Mouse (Mus musculus) urinary bladder, adult 2 months (tissue): Measurements from ENCODE around the gene Dnajb1. TPM values are rescaled to one million over a fixed set of nuclear protein-coding genes. Genes with fewer than 3 reads are reported as not detected.
"Not testable (repeated sequence)": the region's sequence is repeated elsewhere in the genome, so short reads cannot be mapped to it uniquely, and the experiment has no call there.

ENCODE experiments used
- DNase-seq: peaks from one replicate; pipeline ENCODE4 v3.0.0; 2022; ENCODE audit warnings: low spot score
- polyA plus RNA-seq: library from polyadenylated mRNA; depleted of rRNA; stranded (reverse); fragments of >200 nt; gene quantifications from 2 replicates; pipeline ENCODE4 v1.2.3, GENCODE M21; 2012

Gene Dnajb1
- polyA plus RNA-seq, 1 experiment, result 36.8 TPM

DNA sequence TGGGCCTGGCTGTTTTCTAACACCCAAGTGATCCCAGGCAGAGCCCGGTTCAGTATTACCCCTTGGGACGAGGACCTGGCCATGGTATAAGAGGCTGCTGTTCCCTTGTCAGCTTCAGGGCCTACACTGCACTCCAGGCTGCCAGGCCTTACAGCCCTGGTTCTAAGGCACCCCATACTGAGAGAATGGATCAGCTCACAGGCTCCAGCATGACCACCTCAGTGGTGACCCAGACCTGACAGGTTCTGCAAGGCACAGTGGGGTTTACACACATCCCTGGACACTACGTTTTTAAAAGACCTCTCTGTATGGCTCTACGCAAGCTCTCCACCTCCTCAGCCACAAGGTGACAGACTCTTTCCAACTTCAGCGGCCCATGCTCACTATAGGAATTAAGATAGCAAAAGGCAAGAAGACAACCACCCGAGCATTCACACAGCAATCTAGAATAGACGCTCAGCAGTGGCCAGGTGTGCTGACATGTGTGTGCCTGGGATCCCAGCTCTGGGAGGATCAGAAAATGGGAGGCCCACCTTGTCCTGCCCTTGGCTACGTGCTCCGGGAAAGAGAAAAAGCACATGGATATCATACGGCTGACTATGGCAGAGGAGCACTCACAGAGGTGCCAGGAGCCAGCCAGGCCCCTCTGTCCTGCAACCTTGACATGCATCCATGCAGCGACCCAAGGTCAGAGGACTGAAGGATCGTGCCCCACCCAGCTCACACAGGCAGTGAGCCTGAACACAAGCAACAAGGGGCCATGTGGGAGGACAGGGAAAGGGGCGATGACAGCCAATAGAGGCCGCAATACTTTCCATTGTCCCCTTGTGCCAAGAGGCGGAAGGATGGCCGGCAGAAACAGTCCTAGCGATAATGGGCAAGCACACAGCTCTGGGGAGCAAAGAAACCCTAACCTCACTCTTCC lies 29.6 kb upstream of the Dnajb1 start:
- DNase-seq, result no peak

DNA sequence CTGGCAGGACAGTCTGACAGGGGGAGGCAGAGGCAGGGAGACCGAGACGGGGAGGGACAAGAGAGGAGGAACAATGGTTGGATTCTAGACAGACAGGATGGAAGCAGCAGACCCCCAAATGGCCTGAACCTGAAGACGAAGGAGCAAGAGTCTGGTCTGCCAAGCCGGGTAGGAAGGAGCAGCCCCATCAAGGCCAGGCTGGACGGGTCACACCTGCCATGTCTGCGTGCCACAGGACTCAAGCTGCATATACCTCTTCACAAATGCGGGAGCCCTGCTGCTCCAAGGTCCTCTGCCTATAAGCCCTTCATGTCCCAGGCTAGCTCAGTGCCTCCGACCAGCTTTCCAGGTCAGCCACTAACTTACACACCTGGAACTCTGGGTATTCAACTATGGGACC lies 28.3 kb upstream of the Dnajb1 start:
- DNase-seq, result no peak

DNA sequence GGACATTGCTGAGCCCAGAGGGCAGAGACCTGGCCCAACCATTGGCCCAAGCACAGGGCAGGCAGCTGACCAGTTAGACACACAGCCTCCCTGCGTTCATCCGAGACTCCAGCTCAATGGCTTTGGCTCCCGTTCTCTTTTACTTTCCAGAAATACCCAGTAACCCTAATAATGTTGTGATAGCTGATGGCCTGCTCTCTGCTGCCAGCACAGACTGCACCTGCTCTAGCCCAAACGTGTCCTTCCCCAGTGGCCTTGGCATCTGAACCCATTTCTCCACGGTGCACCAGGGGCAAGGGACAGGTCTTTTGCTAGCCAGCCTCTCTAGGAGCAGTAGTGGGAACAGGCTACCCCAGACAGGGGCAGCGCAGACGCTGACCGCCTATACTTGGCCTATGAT lies 27.2 kb upstream of the Dnajb1 start:
- DNase-seq, result no peak

DNA sequence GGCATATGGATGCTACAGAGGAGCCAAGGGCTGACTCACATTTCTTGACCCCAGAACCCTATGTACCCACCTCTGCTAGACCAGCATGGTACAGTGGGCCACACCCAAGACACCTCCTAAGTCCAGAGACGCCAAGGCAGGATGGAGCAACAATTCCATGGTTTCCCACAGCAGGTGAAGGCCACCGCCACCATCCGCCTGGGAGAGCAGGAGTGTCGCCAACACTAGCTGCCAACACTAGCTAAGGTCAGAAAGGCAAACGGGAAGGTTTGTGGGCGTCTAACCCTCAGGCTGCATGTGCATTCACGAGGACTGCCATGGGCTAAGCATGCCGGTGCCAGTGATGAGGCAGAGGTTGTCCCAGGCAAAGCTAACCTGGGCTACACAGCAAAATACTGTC lies 25.8 kb upstream of the Dnajb1 start:
- peak; percentile 17 for DNase-seq

DNA sequence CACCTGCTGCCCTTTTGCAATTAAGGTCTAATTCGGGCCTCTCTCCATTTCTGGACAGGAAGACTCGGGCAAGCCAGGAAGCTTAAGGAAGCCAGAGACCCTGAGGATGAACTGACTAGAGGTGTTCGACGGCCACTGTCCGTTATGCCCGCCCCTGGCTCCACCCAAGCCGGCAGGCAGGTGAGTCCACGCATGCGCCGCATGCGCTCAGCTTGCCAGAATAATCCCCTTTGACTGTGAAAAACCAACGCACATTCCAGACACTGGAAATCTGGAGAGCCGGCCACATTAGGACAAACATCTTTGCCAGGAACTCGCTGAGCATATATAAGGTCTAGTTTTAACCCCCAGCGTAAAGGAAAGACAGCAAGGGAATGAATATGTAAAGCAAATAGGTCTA lies 24.8 kb upstream of the Dnajb1 start:
- no peak for DNase-seq

- DNase-seq, result no peak
Observed at GRCm38 (mm10) chr8:83584771-83585170, 23.2 kb upstream of the Dnajb1 start.

DNA sequence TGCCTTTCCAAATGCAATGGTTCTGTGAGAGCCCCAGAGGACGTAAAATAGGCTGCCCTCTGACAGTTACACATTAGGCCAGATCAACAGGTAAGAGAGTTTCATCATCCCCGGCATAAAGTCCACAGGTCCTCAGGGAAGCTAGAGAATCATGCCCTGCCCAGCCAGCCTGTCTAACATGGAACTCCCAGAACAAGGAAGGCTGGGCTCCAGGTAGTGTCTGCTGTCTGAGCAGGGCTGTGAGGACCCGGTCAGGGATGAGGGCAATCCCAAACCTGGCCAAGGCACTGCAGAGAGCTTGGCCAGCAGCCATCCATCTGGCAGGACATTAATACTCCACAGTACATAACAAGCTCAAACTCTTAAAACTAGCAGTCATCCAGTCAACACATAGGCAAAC lies 22.7 kb upstream of the Dnajb1 start:
- no peak for DNase-seq

DNA sequence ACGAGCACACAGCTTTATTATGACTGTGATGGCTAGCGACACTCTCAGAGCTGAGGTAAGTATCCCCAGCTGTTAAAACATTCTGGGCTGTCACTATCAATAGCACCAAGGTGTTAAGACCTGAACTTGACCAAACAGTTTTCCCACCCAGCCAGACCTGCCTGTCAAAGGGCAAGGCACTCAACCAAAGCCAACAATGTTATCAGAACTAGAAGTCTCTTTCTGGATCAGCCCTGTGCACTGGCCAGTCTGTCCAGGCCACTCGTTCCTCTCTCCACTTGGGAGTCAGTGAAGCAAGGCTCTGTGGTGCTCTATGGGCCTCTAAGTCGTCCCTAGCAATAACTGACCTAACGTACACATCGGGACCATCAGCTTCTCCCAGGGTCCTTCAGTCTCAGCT lies 20.3 kb upstream of the Dnajb1 start:
- no peak for DNase-seq

DNA sequence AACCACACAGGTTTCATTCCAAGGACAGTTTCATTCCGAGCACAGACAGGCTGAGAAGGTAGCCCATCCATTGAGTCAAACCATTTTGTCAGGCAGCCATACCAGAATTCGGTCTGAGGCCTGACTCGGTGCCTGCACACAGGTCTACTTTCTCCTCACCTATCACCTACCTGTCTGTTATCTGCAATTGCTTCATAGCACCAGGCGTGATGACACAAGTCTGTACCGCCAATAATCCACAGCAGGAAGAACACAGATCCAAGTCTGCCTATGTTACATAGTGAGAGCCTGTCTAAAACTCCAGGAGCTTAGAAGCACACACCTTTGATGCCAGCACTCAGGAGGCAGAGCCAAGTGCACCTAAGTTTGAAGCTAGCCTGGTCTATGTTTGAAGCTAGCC lies 19.1 kb upstream of the Dnajb1 start:
- DNase-seq, result no peak

DNA sequence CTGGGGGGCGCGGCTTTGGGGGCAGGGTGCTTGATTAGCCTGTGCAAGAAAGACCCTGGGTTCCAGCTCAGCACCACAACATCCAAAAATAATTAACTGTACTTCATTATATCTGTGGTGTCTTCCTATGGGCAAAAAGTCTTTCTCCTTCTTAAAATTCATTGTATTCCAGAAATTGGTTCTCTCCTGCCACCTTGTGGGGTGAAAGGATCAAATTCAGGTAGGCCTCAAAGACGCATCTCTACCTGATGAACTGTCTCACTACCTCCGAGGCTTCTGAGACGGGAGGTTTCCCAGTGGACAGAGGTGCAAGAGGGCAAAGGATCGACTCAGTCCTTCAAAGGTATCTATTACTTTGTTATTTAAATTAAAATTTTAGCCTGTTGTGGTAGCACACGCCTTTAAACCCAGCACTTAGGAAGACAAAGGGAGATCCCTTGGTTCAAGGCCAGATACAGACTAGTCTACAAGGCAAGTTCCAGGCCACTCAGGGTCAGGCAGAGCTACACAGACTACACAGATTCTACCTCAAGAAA lies 17.4 kb upstream of the Dnajb1 start:
- no peak for DNase-seq

GRCm38 (mm10) chr8:83592682-83593081 lies 15.3 kb upstream of the Dnajb1 start:
- DNase-seq, result no peak

- no peak for DNase-seq
Observed at GRCm38 (mm10) chr8:83593325-83594166, 14.4 kb upstream of the Dnajb1 start.

DNA sequence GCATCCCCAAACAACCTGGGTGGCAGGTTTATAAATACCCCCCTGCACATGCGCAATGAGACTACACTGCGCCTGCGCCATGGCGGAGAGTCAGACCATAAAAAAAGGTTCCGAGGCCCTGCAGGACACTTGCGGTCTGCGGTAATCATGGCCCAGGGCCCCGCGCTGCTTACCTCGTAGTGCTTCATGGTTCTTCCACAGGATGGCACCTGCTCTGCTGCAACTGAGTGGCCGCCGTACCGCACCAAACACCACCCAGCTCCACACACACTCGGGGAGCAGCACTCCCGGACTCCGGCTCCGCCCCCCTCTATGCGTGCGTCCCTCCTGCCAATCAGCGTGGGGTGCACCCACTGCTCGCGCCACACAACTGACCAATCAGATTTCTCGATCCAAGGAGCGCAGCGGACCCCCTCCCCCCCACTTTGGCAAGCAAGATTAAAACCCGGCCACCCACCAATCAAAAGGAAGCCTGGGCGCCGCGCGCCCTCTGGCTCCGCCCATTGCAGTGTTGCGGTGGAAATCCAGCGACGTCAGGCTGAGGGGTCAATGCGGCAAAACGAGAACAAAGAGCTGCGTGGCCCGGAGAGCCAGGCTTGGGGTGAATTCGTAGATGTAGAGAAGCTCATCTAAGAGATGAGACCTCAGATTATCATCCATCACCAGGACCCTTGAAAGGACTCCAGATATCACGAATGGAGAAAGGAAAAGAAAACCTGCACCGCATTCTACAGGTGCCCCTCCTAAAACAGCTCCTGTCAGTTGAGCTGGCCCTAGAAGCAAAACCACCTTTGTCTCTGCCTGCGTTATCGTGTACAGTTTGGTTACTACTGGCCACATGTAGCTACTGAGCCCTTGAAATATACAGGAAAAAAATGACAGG lies 13.6 kb upstream of the Dnajb1 start:
- DNase-seq, result peak; percentile 88

DNA sequence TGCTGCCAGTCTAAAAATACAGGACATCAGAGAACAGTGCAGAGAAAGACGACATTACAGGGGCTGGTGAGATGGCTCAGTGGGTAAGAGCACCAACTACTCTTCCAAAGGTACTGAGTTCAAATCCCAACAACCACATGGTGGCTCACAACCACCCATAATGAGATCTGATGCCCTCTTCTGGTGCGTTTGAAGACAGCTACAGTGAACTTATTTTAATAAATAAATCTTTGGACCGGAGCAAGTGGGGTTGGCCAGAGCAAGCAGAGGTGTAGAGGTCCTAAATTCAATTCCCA lies 13.0 kb upstream of the Dnajb1 start:
- not testable (repeated sequence) for DNase-seq

- DNase-seq, result no peak
Observed at GRCm38 (mm10) chr8:83596369-83596768, 11.6 kb upstream of the Dnajb1 start.

- no peak for DNase-seq
Observed at GRCm38 (mm10) chr8:83598146-83598545, 9.8 kb upstream of the Dnajb1 start.

DNA sequence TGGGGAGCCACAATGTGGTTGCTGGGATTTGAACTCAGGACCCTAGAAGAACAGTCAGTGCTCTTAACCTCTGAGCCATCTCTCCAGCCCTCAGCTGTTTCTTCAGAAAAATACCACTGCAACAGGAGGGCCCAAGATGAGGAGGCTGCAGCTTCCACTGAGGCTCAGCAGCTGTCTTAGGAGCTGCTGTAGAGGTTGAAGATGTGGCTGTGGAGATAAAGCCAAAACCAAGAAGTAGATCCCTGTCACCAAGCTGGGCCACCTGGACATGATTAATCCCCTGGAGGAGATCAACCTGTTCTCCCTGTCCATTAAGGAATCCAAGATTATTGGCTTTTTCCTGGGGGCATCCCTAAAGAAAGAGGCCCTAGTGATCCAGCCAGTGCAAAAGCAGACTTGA lies 8.2 kb upstream of the Dnajb1 start:
- no peak for DNase-seq

DNA sequence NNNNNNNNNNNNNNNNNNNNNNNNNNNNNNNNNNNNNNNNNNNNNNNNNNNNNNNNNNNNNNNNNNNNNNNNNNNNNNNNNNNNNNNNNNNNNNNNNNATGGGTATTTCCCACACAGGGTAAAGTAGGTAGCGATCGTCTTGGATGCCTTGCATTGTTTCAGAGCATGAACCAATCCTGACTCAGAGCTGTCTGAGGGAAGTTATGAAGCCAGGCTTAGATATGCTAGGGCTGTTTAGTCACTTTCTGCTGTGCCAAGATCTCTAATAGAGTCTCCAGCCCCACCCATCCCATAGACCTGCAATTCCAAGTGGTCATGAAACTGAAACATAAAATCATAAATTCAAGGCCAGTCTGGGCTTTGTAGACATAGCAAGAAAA lies 5.4 kb upstream of the Dnajb1 start:
- no peak for DNase-seq

- peak; percentile 82 for DNase-seq
Observed at GRCm38 (mm10) chr8:83608398-83608829, 421 bp downstream of the Dnajb1 start.

DNA sequence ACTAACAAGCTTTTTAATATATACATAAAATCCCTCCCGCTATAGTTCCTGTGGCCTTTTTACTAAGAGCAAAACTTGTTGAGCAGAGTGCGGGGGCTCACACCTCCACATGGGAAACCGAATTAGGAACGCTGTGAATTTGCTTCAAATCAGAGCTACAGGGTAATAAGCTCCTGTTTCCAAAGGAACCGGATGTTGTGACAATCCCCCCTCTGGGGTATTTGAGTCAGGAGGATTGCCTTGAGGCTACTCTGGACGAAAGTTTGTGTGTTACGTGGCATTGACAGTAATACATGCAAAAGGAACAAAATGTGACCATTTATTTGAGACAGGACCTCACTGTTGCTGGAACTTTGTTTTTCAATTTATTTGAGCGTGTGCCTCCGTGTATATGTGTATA lies 1.1 kb downstream of the Dnajb1 start:
- no peak for DNase-seq

GRCm38 (mm10) chr8:83609547-83610180 lies 1.7 kb downstream of the Dnajb1 start:
- DNase-seq, result no peak
